Mouse (Mus musculus): ENCODE measurements around the gene Sart3.

Sart3 gene

GRCm38 (mm10) chr5:113765641-113766526, 6.4 kb downstream of the Sart3 start:
- no peak for DNase-seq (ENCODE audit: low read depth, low spot score)

- no peak for DNase-seq (ENCODE audit: low read depth, low spot score)
Observed at GRCm38 (mm10) chr5:113764426-113764825, 7.9 kb downstream of the Sart3 start.

- no peak for DNase-seq (ENCODE audit: low read depth, low spot score)
Observed at GRCm38 (mm10) chr5:113761585-113761984, 10.7 kb downstream of the Sart3 start.

- no peak for DNase-seq (ENCODE audit: low read depth, low spot score)
Observed at GRCm38 (mm10) chr5:113755347-113756030, 16.8 kb downstream of the Sart3 start.

GRCm38 (mm10) chr5:113751521-113752157, 20.7 kb downstream of the Sart3 start:
- no peak for DNase-seq (ENCODE audit: low read depth, low spot score)

- no peak for DNase-seq (ENCODE audit: low read depth, low spot score)
Observed at GRCm38 (mm10) chr5:113748556-113749331, 23.6 kb downstream of the Sart3 start.

GRCm38 (mm10) chr5:113747629-113748028, 24.7 kb downstream of the Sart3 start:
- DNase-seq (ENCODE audit: low read depth, low spot score): no peak

GRCm38 (mm10) chr5:113737607-113738237, 34.6 kb downstream of the Sart3 start:
- no peak for DNase-seq (ENCODE audit: low read depth, low spot score)

- DNase-seq (ENCODE audit: low read depth, low spot score): no peak
Observed at GRCm38 (mm10) chr5:113736522-113737164, 35.7 kb downstream of the Sart3 start.

GRCm38 (mm10) chr5:113736113-113736502, 36.2 kb downstream of the Sart3 start:
- no peak for DNase-seq (ENCODE audit: low read depth, low spot score)

GRCm38 (mm10) chr5:113735345-113736112, 36.8 kb downstream of the Sart3 start, which contains the start of gene Ficd:
TSS of gene Ficd (plus strand) at chr5:113735803.
- DNase-seq (ENCODE audit: low read depth, low spot score): peak; percentile 93

- no peak for DNase-seq (ENCODE audit: low read depth, low spot score)
Observed at GRCm38 (mm10) chr5:113735023-113735344, 37.3 kb downstream of the Sart3 start.

GRCm38 (mm10) chr5:113734376-113734775, 37.9 kb downstream of the Sart3 start:
- DNase-seq (ENCODE audit: low read depth, low spot score): no peak

- no peak for DNase-seq (ENCODE audit: low read depth, low spot score)
Observed at GRCm38 (mm10) chr5:113732182-113732581, 40.1 kb downstream of the Sart3 start.

GRCm38 (mm10) chr5:113731174-113731573, 41.1 kb downstream of the Sart3 start:
- DNase-seq (ENCODE audit: low read depth, low spot score): no peak

GRCm38 (mm10) chr5:113730641-113731121, 41.6 kb downstream of the Sart3 start:
- DNase-seq (ENCODE audit: low read depth, low spot score): no peak

- DNase-seq (ENCODE audit: low read depth, low spot score): no peak
Observed at GRCm38 (mm10) chr5:113728691-113729090, 43.6 kb downstream of the Sart3 start.

GRCm38 (mm10) chr5:113728011-113728410, 44.3 kb downstream of the Sart3 start:
- no peak for DNase-seq (ENCODE audit: low read depth, low spot score)

- no peak for DNase-seq (ENCODE audit: low read depth, low spot score)
Observed at GRCm38 (mm10) chr5:113727238-113727637, 45.1 kb downstream of the Sart3 start.

GRCm38 (mm10) chr5:113726618-113727017, 45.7 kb downstream of the Sart3 start:
- no peak for DNase-seq (ENCODE audit: low read depth, low spot score)
